Comparison of ENCODE assay signal across 8 mouse cellular contexts in genomic region chr10:94035658-94036374, GRCm38 (mm10). TPM values are rescaled to one million over a fixed set of nuclear protein-coding genes. Genes with fewer than 3 reads are reported as not detected.
A peak's percentile ranks its signal among the peaks of the same experiment; 100 is the strongest.
DNase-seq lines count a peak whose midpoint lies in the region; ATAC-seq lines count a peak whose summit lies in the region.

Gene Vezt, minus strand, starts transcription at chr10:94035817.
Gene Fgd6, plus strand, starts transcription at chr10:94036001.

- H3K4me2 ChIP-seq in hindbrain, embryonic 14.5 days (replicated peaks) = peak within 1 kb of the TSS; percentile 76

- under 1% methylated on average over 73 of the region's 77 CpGs for WGBS in hindbrain, embryonic 14.5 days

- H3K9ac ChIP-seq in hindbrain, embryonic 14.5 days = peak within 1 kb of the TSS; percentile 94

- H3K4me3 ChIP-seq in hindbrain, embryonic 14.5 days (replicated peaks; ENCODE audit: low read length) = peak within 1 kb of the TSS; percentile 89

- H3K36me3 ChIP-seq in hindbrain, embryonic 14.5 days (replicated peaks; ENCODE audit: control insufficient read depth, insufficient read depth) = peaks cover 12% of the 10 kb centered on the region; the same call in 1 of the 2 replicates

- H3K27me3 ChIP-seq in hindbrain, embryonic 14.5 days (ENCODE audit: control insufficient read depth, insufficient read depth, low read length) = no peaks in the 10 kb centered on the region

- peak within 1 kb of the TSS; percentile 88 for H3K27ac ChIP-seq in hindbrain, embryonic 14.5 days

- H3K9me3 ChIP-seq in hindbrain, embryonic 14.5 days (ENCODE audit: control insufficient read depth, low read length) = no peaks in the 10 kb centered on the region

- H3K4me1 ChIP-seq in hindbrain, embryonic 14.5 days (replicated peaks; ENCODE audit: control insufficient read depth, insufficient read depth, low read length) = peaks cover 20% of the 10 kb centered on the region

- ATAC-seq in hindbrain, embryonic 14.5 days (ENCODE audit: low FRiP score) = peak; percentile 98

- peak; percentile 99 for DNase-seq in R1 (ENCODE audit: low read depth, low spot score)
- peak; percentile 99 to 100 for DNase-seq in cerebellum, postnatal 25 days
- DNase-seq in frontal cortex, postnatal 25 days (ENCODE audit: low spot score in 2 of 2) = peak; percentile 93 to 98
- peak; percentile 99 for DNase-seq in hindbrain, embryonic 14.5 days (ENCODE audit: low spot score)
- DNase-seq in layer of hippocampus, postnatal 36 days = peak; percentile 98 to 99
- peak; percentile 100 for DNase-seq in lung, postnatal 36 days
- peak; percentile 100 for DNase-seq in retina, postnatal 1 day
- DNase-seq in urinary bladder, adult 18-20 months (ENCODE audit: low spot score in 2 of 2) = peak; percentile 97 to 99

RNA-seq across cellular contexts. Expression of gene Vezt, which starts in this region (rescaled TPM):
- 56.5 and 62.5 TPM in 2 replicates for polyA plus RNA-seq in hindbrain, embryonic 14.5 days (2014; fragmentation: Nextera tagmentation; extraction: Ambion mirVana)
- 10 to 100 TPM; 61.6 to 72.6 TPM for total RNA-seq in layer of hippocampus, postnatal 36 days (2021)

RNA-seq across cellular contexts. Expression of gene Fgd6, which starts in this region (rescaled TPM):
- polyA plus RNA-seq in hindbrain, embryonic 14.5 days (2014; fragmentation: Nextera tagmentation; extraction: Ambion mirVana) = 3.2 and 3.6 TPM in 2 replicates
- 10 to 100 TPM in 1 of 2 experiments, 1 to 10 TPM in 1; 9.3 to 14.3 TPM for total RNA-seq in layer of hippocampus, postnatal 36 days (2021)

Comparison
In these comparisons a context has a peak if more than half of its experiments do, and no peak if none do; other contexts are left out.
1. Peak in every context shown above with its lines: DNase-seq, ATAC-seq, H3K4me3 ChIP-seq and H3K27ac ChIP-seq.